Mouse (Mus musculus): ENCODE measurements around the gene Lyzl4.

Lyzl4 gene

GRCm38 (mm10) chr9:121647026-121647425, 5.1 kb upstream of the Lyzl4 start:
- in situ Hi-C loops (cut with MboI) = no loop called here

- in situ Hi-C loops (cut with MboI) = no loop called here
Observed at GRCm38 (mm10) chr9:121644855-121645254, 3.0 kb upstream of the Lyzl4 start.

- in situ Hi-C loops (cut with MboI) = no loop called here
Observed at GRCm38 (mm10) chr9:121642401-121643181, 695 bp upstream of the Lyzl4 start, which contains the start of gene Vipr1. Gene Vipr1 (plus strand): TSS chr9:121642716.

GRCm38 (mm10) chr9:121641235-121641915, 521 bp downstream of the Lyzl4 start:
- in situ Hi-C loops (cut with MboI) = no loop called here

- in situ Hi-C loops (cut with MboI) = no loop called here
Observed at GRCm38 (mm10) chr9:121639790-121640189, 2.1 kb downstream of the Lyzl4 start.

- in situ Hi-C loops (cut with MboI) = no loop called here
Observed at GRCm38 (mm10) chr9:121635835-121636576, 5.9 kb downstream of the Lyzl4 start.

GRCm38 (mm10) chr9:121633306-121633705, 8.6 kb downstream of the Lyzl4 start:
- in situ Hi-C loops (cut with MboI) = no loop called here

GRCm38 (mm10) chr9:121632891-121633290, 9.0 kb downstream of the Lyzl4 start:
- in situ Hi-C loops (cut with MboI) = no loop called here

GRCm38 (mm10) chr9:121631946-121632345, 9.9 kb downstream of the Lyzl4 start:
- in situ Hi-C loops (cut with MboI) = no loop called here

GRCm38 (mm10) chr9:121630627-121631026, 11.3 kb downstream of the Lyzl4 start:
- in situ Hi-C loops (cut with MboI) = no loop called here

- in situ Hi-C loops (cut with MboI) = no loop called here
Observed at GRCm38 (mm10) chr9:121624920-121625319, 17.0 kb downstream of the Lyzl4 start.

GRCm38 (mm10) chr9:121623235-121623634, 18.7 kb downstream of the Lyzl4 start:
- in situ Hi-C loops (cut with MboI) = no loop called here

- in situ Hi-C loops (cut with MboI) = loop anchor here (10.0 kb wide), 1 partner anchor 375 kb away; no protein-coding TSS in a partner anchor
Observed at GRCm38 (mm10) chr9:121619441-121619840, 22.5 kb downstream of the Lyzl4 start.

GRCm38 (mm10) chr9:121616471-121616870, 25.4 kb downstream of the Lyzl4 start:
- in situ Hi-C loops (cut with MboI) = loop anchor here (10.0 kb wide), 1 partner anchor 372 kb away; no protein-coding TSS in a partner anchor

GRCm38 (mm10) chr9:121614241-121614757, 27.6 kb downstream of the Lyzl4 start:
- in situ Hi-C loops (cut with MboI) = loop anchor here (10.0 kb wide), 1 partner anchor 369 kb away; no protein-coding TSS in a partner anchor

- in situ Hi-C loops (cut with MboI) = loop anchor here (10.0 kb wide), 1 partner anchor 368 kb away; no protein-coding TSS in a partner anchor
Observed at GRCm38 (mm10) chr9:121613192-121613591, 28.7 kb downstream of the Lyzl4 start.

GRCm38 (mm10) chr9:121609381-121609780, 32.5 kb downstream of the Lyzl4 start:
- in situ Hi-C loops (cut with MboI) = no loop called here

GRCm38 (mm10) chr9:121606498-121607096, 35.3 kb downstream of the Lyzl4 start:
- in situ Hi-C loops (cut with MboI) = no loop called here

GRCm38 (mm10) chr9:121605414-121606278, 36.2 kb downstream of the Lyzl4 start:
- in situ Hi-C loops (cut with MboI) = no loop called here

- in situ Hi-C loops (cut with MboI) = no loop called here
Observed at GRCm38 (mm10) chr9:121602381-121602780, 39.5 kb downstream of the Lyzl4 start.
